Mouse (Mus musculus) cerebellum, adult 18-20 months (tissue): ENCODE data around the gene Nxph1.
A peak's percentile ranks its signal among the peaks of the same experiment; 100 is the strongest.

Experiments
- DNase-seq, 2 experiments: peaks; one replicate each; pipeline ENCODE4 v3.0.0; 2021

Nxph1 gene

DNA sequence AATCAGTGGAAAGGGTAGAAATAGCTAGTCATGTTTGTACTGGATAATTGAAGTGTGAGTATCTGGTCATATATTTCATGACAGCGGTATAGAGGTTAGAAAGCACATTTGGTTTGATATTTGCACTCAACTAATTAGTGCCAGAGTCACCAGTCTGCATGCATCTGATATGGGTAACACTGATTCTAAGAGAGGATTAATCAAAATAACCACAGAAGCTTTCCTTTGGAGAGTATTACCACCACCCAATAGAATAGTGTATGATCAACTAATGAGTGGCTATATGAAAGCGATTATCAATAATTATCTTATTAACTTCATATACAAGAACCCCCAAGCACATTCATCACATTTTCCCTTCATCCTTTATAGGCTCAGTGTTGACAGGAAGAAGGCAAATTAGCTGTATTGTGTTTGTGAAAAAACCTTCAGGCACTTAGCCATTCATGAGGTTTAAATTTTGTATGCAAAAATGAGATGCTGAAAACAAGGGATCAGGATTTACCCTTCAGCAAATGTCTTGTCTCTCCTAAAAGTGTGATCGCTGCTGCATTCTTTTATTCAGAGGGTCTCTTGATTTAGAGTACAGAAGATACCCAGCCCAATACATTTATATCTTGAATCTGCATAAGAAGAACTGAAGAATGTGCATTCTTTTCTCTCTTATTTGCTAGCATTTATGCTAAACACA is 185.5 kb downstream of the Nxph1 start:
- no peak for DNase-seq

DNA sequence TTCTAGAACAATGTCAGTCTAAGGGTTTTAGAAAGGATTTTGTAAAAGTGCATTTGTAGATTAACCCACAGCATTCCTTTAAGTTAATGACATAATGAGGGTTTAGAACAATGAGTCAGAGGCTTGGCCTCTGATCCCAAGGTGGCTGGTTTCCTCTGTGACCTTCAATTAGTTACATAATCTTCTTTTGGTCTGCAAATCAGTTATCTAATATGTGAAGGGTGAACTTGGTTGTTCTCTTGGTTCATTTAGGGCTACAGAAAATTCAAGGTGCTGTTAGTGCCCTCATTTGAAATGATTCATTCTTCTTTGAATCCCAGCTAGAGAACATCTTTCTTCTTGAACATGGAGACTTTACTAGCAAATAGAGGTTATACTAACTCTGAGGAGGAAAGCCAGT is 199.7 kb downstream of the Nxph1 start:
- no peak for DNase-seq

DNA sequence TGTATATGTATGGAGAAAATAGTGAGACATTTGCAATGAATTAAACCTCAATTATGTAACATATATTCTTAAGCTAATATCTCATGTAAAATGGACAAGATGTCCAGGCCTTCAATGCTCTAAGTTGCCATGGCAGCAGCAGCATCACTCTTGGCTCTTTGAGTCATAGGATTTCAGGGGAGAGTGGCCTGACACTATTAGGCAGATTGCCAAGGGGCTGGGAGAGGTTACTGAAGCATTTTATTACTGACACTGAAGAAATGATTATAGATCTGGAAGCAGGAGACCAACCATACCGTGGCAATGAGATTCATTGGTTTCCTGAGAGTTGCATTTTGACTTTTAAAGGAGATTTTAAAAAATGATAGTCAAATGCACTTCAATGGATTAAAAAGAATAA is 201.6 kb downstream of the Nxph1 start:
- DNase-seq: no peak

DNA sequence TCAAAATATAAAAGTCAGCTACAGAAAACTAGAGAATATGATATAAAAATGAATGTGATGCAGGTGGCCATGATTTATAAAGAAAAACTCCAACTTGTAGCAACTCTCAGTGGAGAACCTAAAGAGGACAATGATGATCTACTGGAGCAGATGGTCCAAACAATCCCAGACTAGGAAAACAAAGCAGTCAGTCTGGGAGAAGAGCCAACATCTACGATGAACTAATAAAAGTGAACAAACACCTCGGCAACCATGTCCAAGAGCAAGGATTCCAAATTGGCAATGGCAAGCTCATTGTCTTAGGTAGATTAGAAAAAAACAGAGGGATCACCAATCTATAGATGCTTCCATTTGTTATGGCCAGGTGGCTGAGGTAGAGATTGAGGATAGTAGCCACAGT is 211.0 kb downstream of the Nxph1 start:
- peak; percentile 15 to 34 for DNase-seq

DNA sequence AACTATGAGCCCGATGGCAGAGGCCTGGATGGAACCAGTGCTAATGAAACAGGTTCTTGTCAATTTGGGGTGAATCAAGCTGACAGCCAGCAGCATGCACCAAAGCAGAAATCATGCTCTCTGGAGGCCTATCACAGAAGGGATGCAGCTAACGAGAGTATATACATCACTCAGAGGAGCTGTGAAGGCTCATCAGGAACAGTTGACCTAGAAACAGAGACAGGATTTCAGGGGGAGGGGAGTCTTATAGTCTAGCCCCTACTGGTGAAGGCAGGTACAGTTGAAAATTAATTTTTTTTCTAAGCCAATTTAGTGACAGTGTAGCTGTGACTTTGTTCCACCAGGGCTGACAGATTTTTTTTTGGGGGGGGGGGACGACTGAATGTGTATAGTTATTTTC is 234.2 kb downstream of the Nxph1 start:
- no peak for DNase-seq

DNA sequence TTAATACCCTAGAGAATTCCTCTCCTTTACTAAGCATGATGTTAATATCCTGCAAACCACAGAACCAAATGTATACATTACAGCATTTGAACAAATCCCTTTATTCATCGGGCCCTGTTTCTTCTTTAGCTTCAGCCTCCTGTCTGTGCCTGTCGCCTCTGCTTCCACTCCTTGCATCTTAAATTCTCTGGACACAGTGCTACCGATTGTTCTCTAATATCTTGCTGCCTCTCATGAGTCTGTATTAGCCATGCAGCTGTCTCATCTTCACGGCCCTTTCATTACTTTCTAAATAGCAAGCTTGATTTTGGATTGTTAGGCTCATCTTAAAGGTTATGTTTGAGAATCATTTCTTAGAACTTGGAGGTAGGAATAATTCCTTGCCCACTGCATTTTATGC is 262.5 kb downstream of the Nxph1 start:
- DNase-seq: no peak

DNA sequence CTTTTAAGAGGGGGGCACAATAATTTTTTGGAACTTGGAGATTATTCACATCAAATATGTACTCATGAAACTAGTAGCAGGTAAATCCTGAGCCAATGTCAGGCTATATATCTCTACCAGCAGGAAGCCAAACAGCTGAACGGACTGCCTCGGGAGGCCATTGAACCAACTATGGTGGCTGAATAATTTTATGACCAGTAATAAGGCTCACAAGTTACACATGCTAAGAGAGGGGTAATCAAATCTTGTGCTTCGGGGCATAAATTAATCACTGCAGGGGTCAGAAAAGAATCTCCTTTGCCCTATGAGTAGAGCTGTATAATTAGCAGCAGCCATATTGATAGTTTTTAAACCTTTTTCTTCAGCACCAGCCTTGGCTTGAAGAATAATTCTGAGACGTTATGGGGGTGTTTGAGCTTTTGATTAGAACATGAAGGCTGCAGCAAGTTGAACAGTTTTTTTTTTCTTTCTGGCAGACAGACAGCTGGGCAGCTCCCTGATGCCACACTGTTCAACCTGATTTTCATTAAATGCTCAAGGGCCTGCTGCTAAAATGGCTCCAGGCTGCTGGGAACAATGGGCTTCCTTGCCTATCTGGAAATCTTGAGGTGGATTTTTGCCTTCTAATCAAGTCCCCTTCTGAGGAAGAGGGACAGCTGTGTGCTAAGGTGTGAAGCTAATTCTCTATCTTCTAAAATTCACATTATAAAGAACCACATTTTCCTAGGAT is 272.7 kb downstream of the Nxph1 start:
- DNase-seq: no peak

DNA sequence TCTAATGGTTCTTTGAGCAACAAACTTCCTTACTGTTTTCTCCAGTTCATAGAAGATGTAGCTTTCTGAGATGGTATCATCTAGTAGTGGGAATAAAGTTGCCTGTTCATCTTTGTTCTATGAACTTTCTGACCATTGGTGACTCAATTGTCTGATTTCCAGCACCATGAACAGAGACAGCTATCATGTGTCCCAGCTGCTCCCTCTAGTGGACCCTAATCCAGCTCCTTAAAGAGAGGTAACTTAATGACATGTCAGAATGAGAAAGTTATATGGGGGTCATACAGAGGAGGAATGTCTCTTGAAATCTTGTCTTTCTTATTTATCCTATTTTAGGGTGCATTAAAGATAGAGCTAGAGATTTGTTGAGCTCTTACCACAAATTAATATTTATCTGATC is 286.6 kb downstream of the Nxph1 start:
- peak; percentile 19 to 40 for DNase-seq

DNA sequence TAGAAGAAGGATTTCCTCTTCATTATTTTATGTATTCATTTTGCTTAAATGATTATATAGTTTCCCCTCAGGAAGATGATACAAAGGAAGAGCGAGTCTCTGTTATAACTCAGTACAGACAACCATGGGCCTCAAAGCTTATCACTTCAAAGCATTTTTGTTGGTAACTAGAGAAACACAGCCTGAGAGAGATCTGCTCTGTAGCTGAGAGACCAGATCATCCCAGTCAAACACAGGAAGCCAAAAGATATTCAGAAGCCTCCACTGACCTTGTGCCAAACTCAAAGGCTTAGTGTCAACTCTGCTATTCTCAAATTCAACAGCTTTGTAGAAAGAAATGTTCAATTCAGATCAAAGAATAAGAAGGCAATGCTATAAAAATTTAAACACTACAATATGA is 319.8 kb downstream of the Nxph1 start:
- DNase-seq: no peak
